Mouse (Mus musculus) liver, embryonic 16.5 days (tissue): ENCODE measurements around the gene Rab42. TPM values are rescaled to one million over a fixed set of nuclear protein-coding genes. Genes with fewer than 3 reads are reported as not detected.

Experiments used
- ATAC-seq: fragments of 200-750 bp; cut with Nextera tagmentation; 2 replicates; pipeline ENCODE4 v1.8.0; 2017; ENCODE audit warnings: low read depth, mild to moderate bottlenecking, moderate number of reproducible peaks, moderate library complexity
- H3K27ac ChIP-seq: fragments of 300-500 bp; sonication (generic); 2 replicates; pipeline ENCODE4 v1.5.1; 2014; ENCODE audit warnings: mild to moderate bottlenecking, low read length
- H3K27me3 ChIP-seq: fragments of 300-500 bp; sonication (generic); 2 replicates; pipeline ENCODE4 v1.6.1; 2014; ENCODE audit warnings: low read depth, low read length, mixed read lengths; ENCODE audit not compliant: control insufficient read depth, insufficient read depth
- H3K36me3 ChIP-seq: fragments of 300-500 bp; sonication (generic); 2 replicates; pipeline ENCODE4 v1.6.1; 2014; ENCODE audit warnings: mild to moderate bottlenecking; ENCODE audit not compliant: control insufficient read depth, insufficient read depth
- H3K4me1 ChIP-seq: fragments of 300-500 bp; sonication (generic); 2 replicates; pipeline ENCODE4 v1.6.1; 2014; ENCODE audit warnings: low read depth, low read length, mixed read lengths; ENCODE audit not compliant: control insufficient read depth
- H3K4me2 ChIP-seq: fragments of 300-500 bp; sonication (generic); 2 replicates; pipeline ENCODE4 v1.6.1; 2014; ENCODE audit warnings: low read depth, low read length, mixed read lengths
- H3K4me3 ChIP-seq: fragments of 300-500 bp; sonication (generic); 2 replicates; pipeline ENCODE4 v1.5.1; 2014; ENCODE audit warnings: low read depth, mild to moderate bottlenecking, low read length
- H3K9ac ChIP-seq: fragments of 300-500 bp; sonication (generic); 2 replicates; pipeline ENCODE4 v1.6.1; 2014; ENCODE audit warnings: low read depth, low read length
- H3K9me3 ChIP-seq: fragments of 300-500 bp; sonication (generic); replicated peaks from 2 replicates; pipeline ENCODE4 v1.6.1; 2016; ENCODE audit warnings: low read length; ENCODE audit not compliant: control insufficient read depth
- WGBS: fragments of 180-500 bp; shearing (Covaris S2); extraction: QIAGEN DNeasy Blood & Tissue Kit; methylation state at CpG from one replicate; pipeline ENCODE4 v1.1.7; 2014; ENCODE audit not compliant: insufficient replicate concordance; 5-methylcytosine and 5-hydroxymethylcytosine counted together
- polyA plus RNA-seq: library from polyadenylated mRNA; unstranded; fragments of >200 nt; fragmentation: Nextera tagmentation; extraction: Ambion mirVana; gene quantifications from 2 replicates; pipeline ENCODE4 v1.2.1, GENCODE M21; 2015

The Rab42 gene
- polyA plus RNA-seq, 1 experiment from 2014 or later = 0.41 TPM

DNA sequence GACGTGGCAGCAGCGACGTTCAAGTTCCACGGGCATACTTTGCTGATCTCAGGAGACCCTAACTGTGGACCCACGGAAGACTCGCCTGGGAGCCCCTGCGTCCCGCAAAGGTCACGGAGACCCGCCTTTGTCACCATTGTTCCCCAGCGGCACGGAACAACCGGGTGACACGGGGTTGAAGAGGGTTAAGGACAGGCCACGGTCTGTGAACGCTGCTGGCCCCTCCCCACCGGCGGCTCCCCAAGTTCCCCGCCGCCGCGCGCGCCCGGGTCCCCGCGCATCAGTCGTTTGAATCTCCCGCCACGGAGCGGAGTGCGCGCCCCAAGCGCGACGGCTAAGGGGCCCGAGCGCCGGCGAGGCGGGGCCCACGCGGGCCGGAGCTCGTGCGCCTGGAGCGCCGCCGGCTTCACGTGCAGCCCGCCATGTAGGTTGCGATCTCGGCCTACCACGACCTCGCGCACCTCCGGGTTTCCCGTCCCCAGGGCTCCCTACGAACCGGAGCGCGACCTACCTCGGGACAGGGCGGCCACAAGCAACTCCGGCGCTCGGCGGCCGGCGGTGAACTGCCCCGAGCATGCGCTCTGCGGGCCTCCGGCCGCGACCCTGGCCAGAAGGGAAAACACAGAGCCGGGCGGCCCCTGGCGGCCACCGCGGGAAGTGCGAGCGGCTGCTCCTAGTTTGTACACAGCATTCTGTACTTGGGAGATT is 42.1 kb upstream of the Rab42 start:
- peaks cover 33% of the 10 kb centered on the region for H3K4me1 ChIP-seq
- WGBS = 0% methylated on average over 83 of the region's 83 CpGs
- H3K9ac ChIP-seq = peak overlapping the region; percentile 90
- peak overlapping the region; percentile 72 for H3K4me2 ChIP-seq
- H3K4me3 ChIP-seq = peak overlapping the region; percentile 89
- peak overlapping the region; percentile 76 for H3K27ac ChIP-seq
- no peaks in the 10 kb centered on the region; the same call in 1 of the 2 replicates for H3K36me3 ChIP-seq
- ATAC-seq = peak; percentile 88
- H3K27me3 ChIP-seq = no peaks in the 10 kb centered on the region
- no peaks in the 10 kb centered on the region for H3K9me3 ChIP-seq

DNA sequence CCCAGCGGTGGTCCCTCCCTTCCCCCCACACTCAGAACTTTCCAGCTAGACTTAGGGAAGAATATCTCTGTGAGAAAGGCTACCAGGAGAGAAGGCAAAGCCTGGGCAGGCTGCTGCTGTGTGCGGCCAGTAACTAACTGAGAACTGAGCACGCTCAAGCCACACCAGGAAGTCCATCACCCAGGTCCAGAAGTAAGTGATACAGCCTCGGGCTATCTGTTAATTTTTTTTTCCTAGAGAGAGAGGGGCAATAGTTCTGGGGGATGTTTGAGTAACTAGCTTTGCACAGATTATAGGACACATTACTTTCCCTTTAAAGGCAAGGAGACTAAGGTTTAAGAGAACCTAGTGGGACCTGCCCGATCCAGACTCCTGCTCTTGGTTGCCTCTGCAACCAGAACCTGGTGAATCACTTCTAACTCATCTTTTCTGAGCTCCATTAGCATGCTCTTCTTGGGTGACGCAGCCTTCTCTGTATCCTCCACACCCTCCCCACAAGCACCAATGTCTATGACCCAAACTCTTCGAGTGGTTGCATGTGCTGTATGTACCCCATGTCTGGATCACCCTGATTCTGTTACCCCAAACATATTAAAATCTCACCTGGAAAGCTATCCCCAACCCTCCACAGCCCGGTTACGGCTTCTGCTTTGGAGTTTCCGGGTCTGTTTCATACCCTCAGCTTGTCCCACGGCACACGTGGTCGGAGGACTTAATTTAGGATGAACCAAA is 41.4 kb upstream of the Rab42 start:
- peak overlapping the region; percentile 76 for H3K27ac ChIP-seq
- peak; percentile 47 for ATAC-seq

DNA sequence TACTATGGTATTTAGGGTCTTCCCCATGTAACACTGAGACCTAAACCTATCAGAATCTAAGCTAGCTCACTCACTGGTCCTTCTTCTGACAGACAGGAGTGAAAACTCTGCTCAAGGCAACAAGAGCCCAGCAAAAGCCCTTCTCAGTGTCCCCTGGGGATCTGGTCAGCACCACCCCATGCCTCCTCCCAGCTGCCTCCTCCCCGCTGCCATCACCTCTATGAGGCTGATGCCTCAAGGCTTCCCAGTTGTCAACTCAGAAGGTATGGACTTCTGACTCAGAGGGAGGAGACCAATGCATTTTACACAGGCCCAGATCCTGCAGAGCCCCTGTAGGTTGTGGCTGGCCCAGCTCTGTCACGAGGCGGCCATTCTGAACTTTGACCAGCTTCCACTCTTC is 38.3 kb upstream of the Rab42 start:
- no peak overlapping the region for H3K4me2 ChIP-seq
- H3K9me3 ChIP-seq = no peaks in the 10 kb centered on the region
- 69% methylated on average over 3 of the region's 3 CpGs for WGBS
- H3K27me3 ChIP-seq = no peaks in the 10 kb centered on the region
- peaks cover 29% of the 10 kb centered on the region for H3K36me3 ChIP-seq
- no peak for ATAC-seq
- no peak overlapping the region for H3K4me3 ChIP-seq
- H3K9ac ChIP-seq = no peak overlapping the region
- H3K27ac ChIP-seq = no peak overlapping the region
- peaks cover 33% of the 10 kb centered on the region for H3K4me1 ChIP-seq

More for the DNA sequence above, 41.4 kb upstream of the Rab42 start:
- H3K4me1 ChIP-seq = peaks cover 33% of the 10 kb centered on the region
- peaks cover 6% of the 10 kb centered on the region for H3K36me3 ChIP-seq
- no peaks in the 10 kb centered on the region for H3K9me3 ChIP-seq
- WGBS = 2% methylated on average over 13 of the region's 13 CpGs
- peak overlapping the region; percentile 72 for H3K4me2 ChIP-seq
- H3K9ac ChIP-seq = peak overlapping the region; percentile 90
- peak overlapping the region; percentile 89 for H3K4me3 ChIP-seq
- no peaks in the 10 kb centered on the region for H3K27me3 ChIP-seq

DNA sequence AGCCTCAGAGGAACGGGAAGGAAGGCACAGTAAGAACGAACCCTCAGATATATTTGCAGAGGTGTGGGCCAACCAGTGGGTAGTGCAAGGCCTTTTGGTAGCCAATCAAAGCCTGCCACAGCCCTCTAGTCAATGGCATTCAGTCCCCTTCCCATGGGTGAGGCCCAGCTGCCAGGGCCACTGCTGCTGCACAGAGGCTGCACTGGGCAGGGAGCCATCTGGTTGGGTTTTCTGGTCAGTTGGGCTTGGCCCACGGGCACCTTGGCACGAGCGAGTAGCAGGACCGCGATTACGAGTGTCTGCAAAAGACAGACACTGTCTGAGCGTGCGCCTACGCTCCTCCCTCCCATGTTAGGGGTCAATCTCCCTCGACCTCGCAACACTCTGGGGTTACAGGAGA is 35.8 kb upstream of the Rab42 start:
- ATAC-seq = no peak
- Histone ChIP-seq H3K9me3 (no peaks in the 10 kb centered on the region), H3K4me3 (no peak overlapping the region), H3K36me3 (peaks cover 47% of the 10 kb centered on the region), H3K27ac (no peak overlapping the region), H3K9ac (no peak overlapping the region), H3K27me3 (no peaks in the 10 kb centered on the region), H3K4me1 (peaks cover 22% of the 10 kb centered on the region), H3K4me2 (no peak overlapping the region)
- 92% methylated on average over 13 of the region's 13 CpGs for WGBS

DNA sequence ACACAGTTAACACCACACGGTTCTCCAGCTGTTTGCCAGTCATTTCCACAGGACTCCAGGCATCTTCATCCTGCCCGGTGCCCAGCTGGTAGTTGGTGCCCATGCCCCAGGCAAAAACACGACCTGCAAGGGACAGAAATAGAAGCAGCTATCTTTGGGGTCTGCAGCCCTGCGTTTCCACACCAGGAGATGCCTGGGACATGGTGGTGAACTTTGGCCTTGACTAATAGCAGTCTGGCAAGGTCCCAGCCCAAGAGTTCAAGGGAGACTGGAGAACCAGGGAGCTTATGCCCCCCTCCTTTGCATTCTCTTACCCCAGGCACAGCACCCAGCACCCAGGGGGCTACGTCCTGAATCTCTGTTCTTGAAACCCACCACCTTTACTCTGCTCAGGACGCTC is 29.7 kb upstream of the Rab42 start:
- H3K27me3 ChIP-seq = no peaks in the 10 kb centered on the region
- H3K9me3 ChIP-seq = no peaks in the 10 kb centered on the region
- H3K4me2 ChIP-seq = no peak overlapping the region
- ATAC-seq = no peak
- H3K36me3 ChIP-seq = peaks cover 45% of the 10 kb centered on the region
- 72% methylated on average over 6 of the region's 6 CpGs for WGBS
- no peak overlapping the region for H3K9ac ChIP-seq
- peaks cover 20% of the 10 kb centered on the region for H3K4me1 ChIP-seq
- H3K27ac ChIP-seq = no peak overlapping the region
- H3K4me3 ChIP-seq = no peak overlapping the region

DNA sequence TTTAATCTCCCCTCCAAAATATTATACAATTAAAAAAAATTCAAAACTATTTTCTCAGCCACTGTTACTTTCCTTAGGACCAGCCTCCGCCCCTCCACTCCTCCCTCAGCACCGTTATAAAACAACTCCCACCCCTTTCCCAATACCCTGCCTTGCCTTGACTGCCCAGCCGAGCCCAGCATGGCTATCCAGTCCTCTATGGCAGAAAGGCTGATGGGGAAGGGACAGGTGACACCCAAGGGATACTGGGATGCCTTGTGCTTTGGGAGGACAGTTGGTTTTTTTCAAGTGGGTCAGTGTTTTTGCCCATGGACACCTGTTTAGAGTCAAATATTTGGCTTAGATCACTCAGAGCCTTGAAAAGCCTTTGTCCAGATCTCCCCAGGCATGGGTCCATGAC is 28.8 kb upstream of the Rab42 start:
- no peaks in the 10 kb centered on the region for H3K9me3 ChIP-seq
- ATAC-seq = no peak
- no peak overlapping the region for H3K27ac ChIP-seq
- peaks cover 40% of the 10 kb centered on the region for H3K36me3 ChIP-seq
- H3K9ac ChIP-seq = no peak overlapping the region
- peaks cover 20% of the 10 kb centered on the region for H3K4me1 ChIP-seq
- H3K4me3 ChIP-seq = no peak overlapping the region
- no peak overlapping the region for H3K4me2 ChIP-seq
- 88% methylated on average over 3 of the region's 3 CpGs for WGBS
- no peaks in the 10 kb centered on the region for H3K27me3 ChIP-seq

DNA sequence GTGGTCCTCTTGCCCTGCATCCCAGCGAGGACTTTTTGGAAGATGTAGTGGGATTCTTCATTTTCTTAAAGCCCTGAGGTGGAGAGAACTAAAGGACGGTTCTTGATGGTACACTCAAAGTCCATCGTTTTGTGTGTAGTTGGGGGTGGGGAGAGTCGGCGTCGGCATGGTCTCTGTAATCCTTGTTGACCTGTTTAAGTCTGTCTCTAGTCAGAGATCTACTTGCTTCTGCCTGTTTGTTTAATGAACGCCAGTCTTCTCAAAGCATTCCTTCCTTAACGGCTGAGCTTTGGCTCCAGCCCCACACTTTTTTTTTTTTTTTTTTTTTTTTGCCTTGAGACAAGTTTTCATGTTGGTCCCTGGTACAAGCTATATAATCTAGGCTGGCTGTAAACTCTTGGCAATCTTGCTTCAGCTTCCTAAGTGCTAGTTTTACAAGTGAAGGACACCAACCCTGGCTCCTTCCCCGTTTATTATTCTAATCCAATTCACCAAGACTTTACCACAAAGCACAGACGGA is 26.7 kb upstream of the Rab42 start:
- H3K27me3 ChIP-seq = no peaks in the 10 kb centered on the region
- ATAC-seq = peak; percentile 2; the same call in 1 of the 2 replicates
- 0 out of 2 replicates have a peak overlapping the region, but pooled peaks have one; percentile 85 for H3K27ac ChIP-seq
- H3K9ac ChIP-seq = peak overlapping the region; percentile 78
- H3K4me3 ChIP-seq = peak overlapping the region; percentile 72
- peaks cover 34% of the 10 kb centered on the region for H3K36me3 ChIP-seq
- no peaks in the 10 kb centered on the region for H3K9me3 ChIP-seq
- 15% methylated on average over 10 of the region's 10 CpGs for WGBS
- peak overlapping the region; percentile 93 for H3K4me2 ChIP-seq
- peaks cover 20% of the 10 kb centered on the region for H3K4me1 ChIP-seq

DNA sequence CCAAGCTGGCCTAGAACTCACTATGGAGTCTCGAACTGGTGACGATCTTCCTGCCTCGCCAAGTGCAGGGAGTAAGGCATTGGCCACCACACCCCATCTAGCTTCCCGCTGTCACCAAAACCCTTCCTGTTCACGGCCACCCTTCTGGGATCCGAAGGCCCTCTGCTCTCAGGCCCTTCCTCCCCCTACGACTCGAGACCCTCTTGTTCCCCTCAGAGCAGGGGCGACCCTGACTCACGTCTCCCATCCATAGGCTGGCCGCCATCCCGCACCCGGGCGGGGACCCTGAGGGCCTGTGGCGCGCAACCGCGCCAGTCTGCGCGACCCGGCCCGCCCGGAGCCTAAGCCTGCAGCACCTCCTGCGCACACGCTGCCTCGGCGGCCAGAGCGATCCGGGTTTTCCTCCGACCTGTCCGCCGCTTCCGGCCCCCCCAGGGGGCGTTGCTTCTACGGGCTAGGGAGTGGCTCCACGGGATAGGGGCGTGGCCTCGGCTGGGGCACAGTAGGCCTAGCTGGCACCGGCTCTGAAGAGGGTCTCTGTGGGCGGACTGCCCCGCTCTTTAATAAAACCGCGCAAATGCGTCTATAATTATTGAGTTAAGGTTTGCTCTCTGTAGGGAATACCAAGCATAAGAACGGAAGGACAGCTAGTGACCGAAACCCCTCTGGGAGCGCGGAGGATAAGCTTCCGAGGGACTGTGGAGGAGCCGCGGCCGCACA is 26.1 kb upstream of the Rab42 start, which contains the start of gene Trnau1ap:
Gene Trnau1ap (minus strand): TSS at position 424 of the 720 bp plus-strand sequence.
- Histone ChIP-seq H3K27me3 (no peaks in the 10 kb centered on the region), H3K4me3 (peak within 1 kb of the TSS; percentile 72), H3K4me1 (peaks cover 20% of the 10 kb centered on the region), H3K36me3 (peaks cover 28% of the 10 kb centered on the region), H3K9me3 (no peaks in the 10 kb centered on the region), H3K9ac (peak within 1 kb of the TSS; percentile 78), H3K27ac (peak within 1 kb of the TSS; percentile 85), H3K4me2 (peak within 1 kb of the TSS; percentile 93)
- peak; percentile 96 for ATAC-seq
- under 1% methylated on average over 52 of the region's 52 CpGs for WGBS
